Mouse (Mus musculus) erythroblast, embryonic 14.5 days (primary cell): ENCODE data around the gene Arhgef3.

ENCODE experiments used
- GATA1 ChIP-seq: IDR thresholded peaks from 2 replicates; pipeline ENCODE4 v1.6.1; 2012; ENCODE audit warnings: low read length, inconsistent platforms, mixed read lengths
- TAL1 ChIP-seq: IDR thresholded peaks from 3 replicates; pipeline ENCODE4 v1.6.1; 2012; ENCODE audit warnings: low read length, inconsistent platforms, mixed read lengths

DNA sequence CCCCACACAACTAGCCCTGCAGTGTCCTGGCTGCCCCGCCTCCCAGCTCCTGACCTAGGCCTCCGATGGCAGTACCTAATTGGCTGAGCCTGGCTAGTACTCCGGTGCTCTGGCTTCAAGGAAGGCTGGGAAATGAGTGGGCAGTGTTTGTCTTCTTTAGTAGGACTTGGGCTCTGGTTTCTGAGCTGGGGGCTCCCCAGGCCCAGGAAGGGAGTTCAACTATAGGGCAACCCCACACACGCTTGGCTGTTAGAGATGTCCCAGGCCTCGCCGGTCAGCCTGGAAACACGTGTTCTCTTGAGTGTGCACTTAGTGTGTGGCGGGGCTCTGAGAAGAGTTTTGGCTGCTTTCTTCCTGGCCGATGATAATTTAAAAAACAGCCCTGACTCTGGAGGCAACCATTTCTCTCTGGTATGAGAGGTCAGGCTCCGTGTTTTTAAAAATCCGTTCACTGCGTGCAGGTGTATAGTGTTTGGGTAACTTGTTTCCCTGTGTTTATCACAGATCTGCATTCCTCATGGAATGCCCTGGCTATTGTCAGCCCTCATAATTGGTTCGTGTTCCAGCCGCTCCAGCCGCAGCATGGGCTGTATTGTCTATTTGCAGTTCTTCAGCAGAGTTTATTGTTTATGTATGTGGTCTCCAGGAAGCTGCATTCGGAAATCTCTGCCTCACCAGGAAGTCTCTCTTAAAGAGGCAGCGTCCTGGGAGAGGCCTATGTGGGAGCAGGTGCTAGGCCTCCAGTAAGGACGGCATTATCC, 115.7 kb downstream of the Arhgef3 start:
- TF ChIP-seq GATA1 (no peak), TAL1 (no peak)
